Mouse (Mus musculus): ENCODE results near the gene Gm13539.
A peak's percentile ranks its signal among the peaks of the same experiment; 100 is the strongest.

Gene Gm13539

DNA sequence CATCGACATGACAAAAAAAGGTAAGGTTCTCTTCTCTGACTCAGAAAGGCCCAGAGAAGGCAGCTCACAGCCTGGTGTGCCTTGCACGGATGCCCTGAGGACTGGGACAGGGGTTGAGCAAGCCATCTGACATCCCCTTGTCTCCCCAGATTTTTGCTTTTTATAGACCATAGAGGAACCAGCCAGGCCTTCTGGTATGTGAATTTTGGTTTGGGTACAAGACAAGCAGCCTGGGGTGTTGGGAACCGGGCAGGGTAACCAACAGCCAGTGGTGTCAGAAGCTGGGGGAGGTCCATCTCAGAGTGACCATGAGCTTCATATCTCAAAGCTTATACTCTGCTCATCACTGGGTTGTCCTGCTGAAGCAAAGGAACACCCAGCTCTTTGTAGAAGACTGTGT is 42.7 kb downstream of the Gm13539 start:
- DNase-seq (ENCODE audit: low read depth, low spot score): no peak

DNA sequence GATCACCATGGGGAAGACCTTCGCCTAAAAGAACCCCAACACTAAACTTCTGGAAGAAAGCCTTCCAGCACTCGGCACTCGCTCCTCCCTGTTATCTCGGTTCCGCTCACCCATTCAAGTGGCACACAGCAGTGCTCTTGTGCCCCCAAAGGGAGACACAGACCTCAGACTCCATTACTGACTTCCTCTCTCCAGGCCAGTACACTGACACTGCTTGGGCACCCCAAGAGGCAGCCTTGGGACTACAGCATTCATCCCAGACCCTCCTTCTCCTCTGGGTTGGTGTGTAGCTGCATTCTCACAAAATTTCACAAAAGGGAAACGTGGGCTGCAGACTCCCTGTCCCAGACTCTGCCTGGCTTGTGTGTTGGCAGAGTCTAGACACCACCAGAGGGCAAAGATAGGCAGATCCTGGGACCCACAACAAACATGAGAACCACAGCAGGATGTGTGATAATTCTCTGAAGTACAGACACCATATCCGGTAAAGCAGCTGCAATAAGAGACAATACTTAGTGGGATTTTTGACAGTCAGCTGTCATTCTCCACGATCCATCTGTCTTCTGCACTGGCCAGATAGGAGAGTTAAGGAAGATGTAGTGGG is 46.4 kb downstream of the Gm13539 start:
- no peak for DNase-seq (ENCODE audit: low read depth, low spot score)

DNA sequence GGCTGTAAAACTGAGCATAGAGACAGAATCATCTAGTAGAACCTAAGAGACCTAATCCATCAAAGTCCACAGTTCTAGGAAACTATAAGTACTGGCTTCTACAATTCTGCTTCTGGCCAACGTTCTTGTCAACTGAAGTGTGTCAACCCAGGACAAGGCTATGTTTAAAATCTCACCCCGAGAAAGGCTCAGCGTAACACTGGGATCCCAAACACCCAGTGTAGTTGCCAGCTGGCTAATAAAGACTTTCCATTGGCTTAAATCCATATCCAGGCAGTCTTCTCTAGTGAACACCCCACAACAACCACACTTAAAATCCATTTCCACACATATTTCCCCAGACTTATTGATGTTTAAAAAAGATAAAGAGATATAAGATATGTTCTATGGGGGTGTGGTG is 48.7 kb downstream of the Gm13539 start:
- no peak for DNase-seq (ENCODE audit: low read depth, low spot score)

DNA sequence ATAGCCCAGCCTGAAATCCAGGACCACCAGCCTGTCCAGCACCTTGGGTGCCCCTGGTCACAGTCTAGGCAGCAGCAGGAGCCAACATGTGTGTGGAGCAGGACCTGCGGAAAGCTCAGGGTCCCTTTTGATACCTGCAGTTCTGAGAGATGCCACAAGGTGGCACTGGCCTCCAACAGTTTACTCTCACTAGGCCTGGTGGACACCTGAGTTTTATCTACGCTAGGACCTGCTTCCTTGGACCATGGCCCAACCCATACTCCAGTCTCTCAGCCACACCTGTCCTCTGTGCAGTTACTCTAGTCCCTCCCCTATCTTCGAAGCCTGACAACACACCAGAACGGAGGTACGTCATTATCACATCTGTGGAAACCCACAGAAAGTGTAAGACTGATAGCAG is 54.2 kb downstream of the Gm13539 start:
- DNase-seq (ENCODE audit: low read depth, low spot score): peak; percentile 49
